Mouse (Mus musculus): ENCODE results near the gene Bak1.

GRCm38 (mm10) chr17:27025326-27025902, 3.4 kb downstream of the Bak1 start:
- no peak for TF ChIP-seq CTCF (conservative IDR thresholded peaks at IDR 0.05; ENCODE audit: low read length)
- no peak for TF ChIP-seq NANOG (IDR thresholded peaks at IDR 0.05; ENCODE audit: borderline replicate concordance, low read length)
- TF ChIP-seq POU5F1 (IDR thresholded peaks at IDR 0.05; ENCODE audit: borderline replicate concordance, low read length): no peak

All from E14TG2a.4 (cell line).